Mouse (Mus musculus) C2C12 (cell line): ENCODE data around the gene Akap6. TPM values are rescaled to one million over a fixed set of nuclear protein-coding genes. Genes with fewer than 3 reads are reported as not detected.

ENCODE experiments used
- H3K27me3 ChIP-seq: one replicate; pipeline ENCODE4 v1.6.1; 2011; ENCODE audit not compliant: control insufficient read depth, insufficient read depth, insufficient read length
- H3K36me3 ChIP-seq: one replicate; pipeline ENCODE4 v1.6.1; 2011; ENCODE audit not compliant: control insufficient read depth, insufficient read depth
- H3K4me3 ChIP-seq: one replicate; pipeline ENCODE4 v1.5.1; 2011; ENCODE audit warnings: mild to moderate bottlenecking, control low read depth; ENCODE audit not compliant: poor library complexity, insufficient read depth, severe bottlenecking
- H3K79me2 ChIP-seq: one replicate; pipeline ENCODE4 v1.6.1; 2011; ENCODE audit not compliant: control insufficient read depth, insufficient read depth
- H3K79me3 ChIP-seq: one replicate; pipeline ENCODE4 v1.6.1; 2011; ENCODE audit warnings: low read depth, control low read depth
- H3ac ChIP-seq: one replicate; pipeline ENCODE3; 2011; ENCODE audit warnings: low read depth; ENCODE audit not compliant: control insufficient read depth, insufficient read length
- CEBPB ChIP-seq: IDR thresholded peaks from one replicate; pipeline ENCODE4 v1.6.1; 2011; ENCODE audit warnings: low read depth, mild to moderate bottlenecking, control low read depth, moderate library complexity
- CTCF ChIP-seq: IDR thresholded peaks from one replicate; pipeline ENCODE4 v1.5.1; 2011; ENCODE audit not compliant: control insufficient read depth, insufficient read depth, insufficient read length
- FOSL1 ChIP-seq: IDR thresholded peaks from one replicate; pipeline ENCODE4 v1.8.0; 2011; ENCODE audit warnings: mild to moderate bottlenecking, low read length; ENCODE audit not compliant: poor library complexity, insufficient read depth, severe bottlenecking
- MAX ChIP-seq: IDR thresholded peaks from one replicate; pipeline ENCODE4 v1.6.1; 2011; ENCODE audit warnings: mild to moderate bottlenecking, control low read depth
- MYOD1 ChIP-seq: IDR thresholded peaks from one replicate; pipeline ENCODE4 v1.6.1; 2011; ENCODE audit warnings: low read depth; ENCODE audit not compliant: control insufficient read depth, insufficient read length
- MYOG ChIP-seq: IDR thresholded peaks from one replicate; pipeline ENCODE4 v1.6.1; 2011; ENCODE audit not compliant: control insufficient read depth, insufficient read length; ENCODE audit errors: extremely low read depth
- USF1 ChIP-seq: IDR thresholded peaks from one replicate; pipeline ENCODE4 v1.6.1; 2011; ENCODE audit warnings: low read depth, mild to moderate bottlenecking, control low read depth, moderate library complexity
- polyA plus RNA-seq: library from polyadenylated mRNA; unstranded; fragments of >200 nt; fragmentation: generic; extraction: Trizol; gene quantifications from one replicate; pipeline ENCODE4 v1.2.1, GENCODE M21; 2012; ENCODE audit warnings: missing spikeins

The Akap6 gene
- polyA plus RNA-seq, 1 experiment = 0.51 TPM

DNA sequence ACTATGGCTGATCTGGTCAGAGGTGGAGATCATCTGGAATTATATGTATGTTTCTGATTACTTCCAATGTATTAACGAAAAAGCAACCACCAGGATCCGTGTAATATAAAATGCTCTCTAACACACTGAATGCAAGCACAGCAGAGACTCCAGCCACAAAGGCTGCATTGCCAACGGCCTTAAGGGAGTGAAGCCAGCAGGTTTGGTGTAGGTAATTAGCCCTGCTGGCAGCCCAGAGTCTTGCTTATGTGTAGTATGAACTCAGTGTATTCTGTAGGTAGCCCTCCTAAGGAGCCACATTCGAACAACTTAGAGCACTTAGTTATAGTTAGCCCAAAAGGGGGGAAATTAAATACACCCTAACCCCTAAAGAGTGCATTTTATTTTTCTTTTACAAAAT, 426.1 kb downstream of the Akap6 start:
- Histone ChIP-seq H3K36me3 (no peaks in the 10 kb centered on the region), H3K79me3 (no peaks in the 10 kb centered on the region), H3K79me2 (no peaks in the 10 kb centered on the region), H3K27me3 (no peaks in the 10 kb centered on the region), H3ac (no peak overlapping the region), H3K4me3 (no peak overlapping the region)
- no peak for TF ChIP-seq MAX
- TF ChIP-seq MYOD1 = no peak
- no peak for TF ChIP-seq CEBPB
- no peak for TF ChIP-seq USF1
- no peak for TF ChIP-seq FOSL1

DNA sequence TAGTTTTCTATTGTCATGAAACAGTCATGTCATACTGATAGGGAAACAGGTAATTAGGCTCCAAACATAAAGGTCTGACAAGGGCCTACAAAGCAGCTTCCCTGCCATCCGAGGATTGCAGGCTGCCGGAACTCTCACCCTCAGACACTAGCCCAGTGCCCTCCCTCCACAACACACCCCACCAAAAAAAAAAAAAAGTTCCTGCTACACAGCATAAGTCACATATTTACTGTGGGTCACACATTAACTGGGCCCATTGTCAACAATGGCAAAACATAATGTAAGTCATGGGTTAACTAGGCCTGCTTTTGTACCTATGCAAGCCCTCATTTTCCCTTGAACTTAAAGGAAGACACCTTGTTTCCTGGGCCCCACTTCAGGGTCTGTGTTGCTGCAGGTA, 435.0 kb downstream of the Akap6 start:
- no peaks in the 10 kb centered on the region for H3K36me3 ChIP-seq
- H3K27me3 ChIP-seq = no peaks in the 10 kb centered on the region
- H3K4me3 ChIP-seq = no peak overlapping the region
- TF ChIP-seq FOSL1 (no peak), MYOG (no peak), USF1 (no peak), MAX (no peak), CEBPB (no peak), MYOD1 (no peak), CTCF (no peak)
- H3K79me2 ChIP-seq = no peaks in the 10 kb centered on the region
- H3K79me3 ChIP-seq = no peaks in the 10 kb centered on the region
- H3ac ChIP-seq = no peak overlapping the region

DNA sequence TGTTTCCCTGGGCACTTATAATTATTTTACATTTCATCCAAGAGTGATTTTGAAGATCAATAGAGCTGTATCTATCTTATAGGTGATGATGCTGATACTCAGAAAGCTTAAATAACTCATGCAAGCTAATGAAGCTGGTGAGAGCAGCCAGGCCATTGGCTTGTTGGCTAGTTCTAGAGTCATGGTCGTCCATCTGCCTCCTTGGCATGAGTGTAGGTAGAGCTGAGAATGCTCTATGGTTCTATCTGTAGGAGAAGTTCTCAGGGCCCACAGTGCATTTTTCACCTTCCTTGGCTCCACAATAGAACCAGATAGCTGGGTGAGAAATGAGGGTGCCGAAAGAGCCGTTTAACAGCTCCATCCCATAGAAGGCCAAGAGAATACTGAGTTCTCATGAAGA, 438.1 kb downstream of the Akap6 start:
- H3K27me3 ChIP-seq = no peaks in the 10 kb centered on the region
- H3K79me3 ChIP-seq = no peaks in the 10 kb centered on the region
- H3K36me3 ChIP-seq = no peaks in the 10 kb centered on the region
- H3K4me3 ChIP-seq = no peak overlapping the region
- TF ChIP-seq CTCF (no peak), FOSL1 (no peak), MAX (no peak), CEBPB (no peak), MYOD1 (no peak), MYOG (no peak), USF1 (no peak)
- H3ac ChIP-seq = no peak overlapping the region
- no peaks in the 10 kb centered on the region for H3K79me2 ChIP-seq

DNA sequence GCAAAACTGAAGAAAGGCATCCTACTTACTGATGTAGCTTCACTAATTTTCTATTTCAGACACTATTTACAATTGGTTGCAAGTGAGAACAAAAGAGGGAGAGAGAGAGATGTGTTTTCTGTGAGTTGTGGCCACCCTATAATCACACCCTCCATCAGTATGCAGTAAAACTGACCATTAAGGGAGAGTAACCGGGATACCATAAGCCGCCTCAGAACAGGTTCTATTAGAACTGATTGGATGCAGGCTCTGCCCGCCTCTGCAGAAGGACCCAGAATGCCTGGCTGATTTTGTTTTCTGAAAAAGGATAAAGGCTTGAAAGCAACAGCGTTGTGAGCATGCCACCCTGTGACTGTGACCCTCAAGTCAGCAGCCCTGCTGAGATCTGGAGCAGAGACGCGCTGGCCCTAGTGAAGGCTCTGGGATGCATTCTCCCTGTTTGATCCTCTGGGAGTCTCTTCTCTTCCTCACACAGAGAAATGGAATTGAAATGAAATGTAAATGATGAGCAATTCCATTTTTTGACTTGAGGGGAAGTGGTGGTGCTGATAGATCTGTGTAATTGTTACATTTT, 445.0 kb downstream of the Akap6 start:
- H3K27me3 ChIP-seq = no peaks in the 10 kb centered on the region
- no peaks in the 10 kb centered on the region for H3K79me2 ChIP-seq
- no peak overlapping the region for H3K4me3 ChIP-seq
- H3K36me3 ChIP-seq = no peaks in the 10 kb centered on the region
- H3K79me3 ChIP-seq = no peaks in the 10 kb centered on the region
- no peak overlapping the region for H3ac ChIP-seq
- no peak for TF ChIP-seq CEBPB
- no peak for TF ChIP-seq USF1
- no peak for TF ChIP-seq MYOD1
- TF ChIP-seq FOSL1 = no peak
- no peak for TF ChIP-seq MAX
- no peak for TF ChIP-seq MYOG
- TF ChIP-seq CTCF = no peak

DNA sequence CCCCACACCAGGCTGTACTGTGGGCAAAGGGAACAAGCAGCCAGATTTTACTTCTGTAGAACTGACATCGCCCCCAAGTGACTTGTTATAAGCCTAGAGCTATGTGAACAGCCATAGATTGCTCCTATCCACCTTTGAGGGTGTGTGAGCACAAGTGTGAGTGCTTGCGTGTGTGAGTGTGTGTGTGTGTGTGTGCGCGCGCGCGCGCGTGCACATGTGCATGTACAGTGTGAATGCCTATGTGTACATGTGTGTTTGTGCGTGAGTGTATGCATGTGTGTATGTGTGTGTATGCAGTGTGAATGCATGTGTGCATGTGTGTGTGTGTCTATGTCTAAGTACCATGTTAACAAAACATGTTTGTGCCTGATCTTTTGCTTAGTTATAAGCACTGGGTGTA, 445.6 kb downstream of the Akap6 start:
- H3K4me3 ChIP-seq = no peak overlapping the region
- H3ac ChIP-seq = no peak overlapping the region
- H3K36me3 ChIP-seq = no peaks in the 10 kb centered on the region
- H3K27me3 ChIP-seq = no peaks in the 10 kb centered on the region
- H3K79me2 ChIP-seq = no peaks in the 10 kb centered on the region
- TF ChIP-seq USF1 (no peak), MYOG (no peak), CTCF (no peak), MAX (no peak), MYOD1 (no peak), FOSL1 (no peak), CEBPB (no peak)
- H3K79me3 ChIP-seq = no peaks in the 10 kb centered on the region

GRCm38 (mm10) chr12:53145516-53145915, 446.3 kb downstream of the Akap6 start:
- H3K27me3 ChIP-seq = no peaks in the 10 kb centered on the region
- no peak overlapping the region for H3ac ChIP-seq
- no peaks in the 10 kb centered on the region for H3K79me3 ChIP-seq
- no peaks in the 10 kb centered on the region for H3K36me3 ChIP-seq
- TF ChIP-seq MYOG (no peak), MAX (no peak), CEBPB (no peak), USF1 (no peak), MYOD1 (no peak), FOSL1 (no peak), CTCF (no peak)
- no peaks in the 10 kb centered on the region for H3K79me2 ChIP-seq
- no peak overlapping the region for H3K4me3 ChIP-seq
